Mouse (Mus musculus): ENCODE results near the gene Rbl1.

DNA sequence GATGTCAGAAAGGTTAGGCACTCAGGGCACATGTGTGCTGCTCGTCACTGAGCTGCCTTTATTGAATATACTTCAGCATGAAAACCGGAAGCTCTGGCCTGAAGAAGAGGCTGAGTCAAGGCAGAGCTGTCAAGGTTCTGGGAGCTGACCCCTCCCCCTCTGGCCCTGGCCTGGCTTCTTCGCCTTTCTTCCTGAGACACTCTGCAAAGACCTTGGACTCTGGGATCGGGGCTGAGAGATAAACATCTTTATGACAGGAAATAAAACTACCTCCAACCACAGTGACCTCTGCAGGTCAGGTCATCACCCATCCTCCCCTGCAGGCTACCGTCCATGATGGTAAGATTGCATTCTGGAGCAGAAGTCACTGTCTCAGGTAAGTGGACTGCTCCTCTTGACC, 40.7 kb upstream of the Rbl1 start:
- no peak for TF ChIP-seq POLR2A (IDR thresholded peaks at IDR 0.05; ENCODE audit: borderline replicate concordance, extremely low read depth, low read depth, low read length)
- TF ChIP-seq CTCF (IDR thresholded peaks at IDR 0.05; ENCODE audit: insufficient read depth, low read length): no peak

All from lung, adult 2 months (tissue).